Mouse (Mus musculus) thymus, adult 2 months (tissue): ENCODE results near the gene Ldlrad3. TPM values are rescaled to one million over a fixed set of nuclear protein-coding genes. Genes with fewer than 3 reads are reported as not detected.

Experiments
- DNase-seq: peaks from one replicate; pipeline ENCODE4 v3.0.0; 2021
- H3K27ac ChIP-seq: fragments of 200-500 bp; 2 replicates; pipeline ENCODE4 v1.5.1; 2012; ENCODE audit warnings: low read length, control low read depth; ENCODE audit not compliant: control insufficient read depth, insufficient read depth
- H3K27me3 ChIP-seq: fragments of 200-500 bp; 2 replicates; pipeline ENCODE4 v1.6.1; 2012; ENCODE audit warnings: mild to moderate bottlenecking, low read length, moderate library complexity, mixed read lengths; ENCODE audit not compliant: control insufficient read depth, insufficient read depth
- H3K36me3 ChIP-seq: fragments of 200-500 bp; 2 replicates; pipeline ENCODE4 v1.6.1; 2012; ENCODE audit warnings: mild to moderate bottlenecking, low read length, moderate library complexity; ENCODE audit not compliant: control insufficient read depth, insufficient read depth
- H3K4me1 ChIP-seq: fragments of 200-500 bp; replicated peaks from 2 replicates; pipeline ENCODE4 v1.6.1; 2012; ENCODE audit warnings: low read length; ENCODE audit not compliant: control insufficient read depth, insufficient read depth
- H3K4me3 ChIP-seq: fragments of 200-500 bp; 2 replicates; pipeline ENCODE4 v1.5.1; 2012; ENCODE audit warnings: mild to moderate bottlenecking, low read length, control low read depth, moderate library complexity; ENCODE audit not compliant: control insufficient read depth, insufficient read depth
- CTCF ChIP-seq: fragments of 200-500 bp; IDR thresholded peaks from 2 replicates; pipeline ENCODE4 v1.5.1; 2012; ENCODE audit warnings: mild to moderate bottlenecking, control low read depth, low read length, moderate library complexity, borderline replicate concordance; ENCODE audit not compliant: control insufficient read depth, poor library complexity, insufficient read depth; ENCODE audit errors: extremely low read depth
- POLR2A ChIP-seq: fragments of 200-500 bp; IDR thresholded peaks from 2 replicates; pipeline ENCODE4 v1.6.1; 2012; ENCODE audit warnings: mild to moderate bottlenecking, low read length, control low read depth, moderate library complexity; ENCODE audit not compliant: control insufficient read depth, poor library complexity, insufficient read depth; ENCODE audit errors: extremely low read depth
- WGBS: fragments of 180-500 bp; shearing (Covaris S2); methylation state at CpG from one replicate; pipeline ENCODE4 v1.1.7; 2018; 5-methylcytosine and 5-hydroxymethylcytosine counted together
- polyA plus RNA-seq: library from polyadenylated mRNA; depleted of rRNA; stranded (reverse); fragments of >200 nt; gene quantifications from 2 replicates; pipeline ENCODE4 v1.2.3, GENCODE M21; 2012

The Ldlrad3 gene
- polyA plus RNA-seq, 1 experiment = 12.9 TPM

DNA sequence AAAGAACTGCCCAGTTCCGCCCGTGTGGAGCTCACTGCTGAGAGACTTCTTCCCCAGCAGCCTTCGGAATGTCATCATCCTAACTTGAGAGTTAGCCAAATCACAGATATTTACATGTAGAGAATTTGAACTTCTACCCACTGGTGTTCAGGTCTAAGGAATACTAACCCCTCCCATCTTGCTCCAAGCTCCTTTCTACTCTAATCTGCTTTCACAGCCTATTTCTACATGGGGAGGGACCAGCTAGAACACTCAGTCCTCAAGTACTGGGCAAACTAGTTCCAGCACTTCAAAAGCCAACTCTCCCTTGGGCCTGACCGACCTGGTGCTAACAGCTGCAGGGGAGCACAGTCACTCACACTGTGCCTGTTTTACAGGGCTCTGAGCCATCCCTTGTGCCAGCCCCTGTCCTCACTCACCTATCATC, 44.0 kb downstream of the Ldlrad3 start:
- WGBS = 94% methylated on average over 4 of the region's 4 CpGs
- no peak for DNase-seq
- H3K27me3 ChIP-seq = no peaks in the 10 kb centered on the region
- TF ChIP-seq CTCF (no peak), POLR2A (no peak)
- H3K36me3 ChIP-seq = no peaks in the 10 kb centered on the region
- no peak overlapping the region for H3K4me3 ChIP-seq
- no peaks in the 10 kb centered on the region for H3K4me1 ChIP-seq
- no peak overlapping the region for H3K27ac ChIP-seq

DNA sequence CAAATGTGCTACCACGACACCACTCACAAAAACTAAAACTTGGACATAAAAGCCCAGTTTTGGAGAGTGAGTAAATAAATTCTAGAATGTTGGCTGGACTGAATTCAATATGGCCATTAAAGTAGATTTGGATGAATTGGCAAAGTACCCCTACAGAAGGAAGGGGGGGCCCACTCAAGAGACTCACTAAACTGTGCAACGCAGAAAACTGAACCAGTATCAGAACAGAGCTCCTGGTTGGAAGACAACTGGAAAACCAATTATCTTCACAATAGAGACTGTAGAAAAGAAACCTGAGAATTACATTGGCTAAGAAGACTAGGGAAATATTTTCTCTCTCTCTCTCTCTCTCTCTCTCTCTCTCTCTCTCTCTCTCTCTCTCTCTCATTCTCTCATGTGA, 45.0 kb downstream of the Ldlrad3 start:
- H3K36me3 ChIP-seq = no peaks in the 10 kb centered on the region
- H3K4me1 ChIP-seq = peaks cover 5% of the 10 kb centered on the region
- no peak for TF ChIP-seq CTCF
- TF ChIP-seq POLR2A = no peak
- H3K27me3 ChIP-seq = no peaks in the 10 kb centered on the region
- H3K27ac ChIP-seq = no peak overlapping the region
- WGBS = 92% methylated on average over 2 of the region's 2 CpGs
- no peak overlapping the region for H3K4me3 ChIP-seq
- no peak for DNase-seq

DNA sequence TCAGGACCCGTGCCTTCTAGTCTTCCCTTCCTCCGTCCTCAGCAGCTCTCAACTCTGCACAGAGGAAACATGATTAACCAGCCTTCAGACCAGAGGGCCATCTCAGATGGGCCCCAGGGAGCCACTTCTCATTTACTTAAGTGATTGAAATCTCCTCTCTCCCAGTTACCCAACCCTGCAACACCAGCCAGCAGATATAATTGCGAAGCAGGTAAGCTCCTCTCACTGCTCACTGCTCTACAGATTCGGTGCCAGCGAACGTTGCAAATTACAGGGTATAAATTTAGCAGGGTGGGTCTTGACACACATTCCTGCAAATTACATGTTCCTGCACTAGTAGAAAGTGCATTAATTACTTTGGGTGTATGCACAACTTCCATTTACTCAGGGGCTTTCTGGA, 48.3 kb downstream of the Ldlrad3 start:
- DNase-seq = no peak
- Histone ChIP-seq H3K27me3 (no peaks in the 10 kb centered on the region), H3K27ac (no peak overlapping the region), H3K4me1 (peaks cover 14% of the 10 kb centered on the region), H3K36me3 (no peaks in the 10 kb centered on the region), H3K4me3 (no peak overlapping the region)
- no peak for TF ChIP-seq POLR2A
- no peak for TF ChIP-seq CTCF
- WGBS = 86% methylated on average over 6 of the region's 6 CpGs

DNA sequence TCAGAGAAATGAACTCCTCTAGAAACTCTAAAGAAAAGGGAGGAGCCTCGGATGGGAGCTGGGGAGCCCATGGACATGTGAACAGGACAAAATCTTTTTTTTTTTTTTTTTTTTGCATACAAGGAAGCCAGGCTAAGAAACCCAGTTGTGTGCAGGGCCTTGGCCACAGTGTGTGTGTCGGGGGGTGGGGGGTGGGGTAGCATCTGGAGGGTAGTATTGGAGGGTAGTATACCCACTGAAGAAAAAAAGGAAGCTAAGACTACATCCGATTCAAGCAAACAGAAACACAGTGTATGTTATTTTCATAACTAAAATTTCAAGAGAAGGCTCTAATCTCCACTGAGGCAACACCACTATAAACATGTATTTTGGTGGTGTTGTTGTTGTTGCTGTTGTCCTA, 50.0 kb downstream of the Ldlrad3 start:
- 40% methylated on average over 3 of the region's 3 CpGs for WGBS
- peaks cover 14% of the 10 kb centered on the region for H3K4me1 ChIP-seq
- H3K27me3 ChIP-seq = no peaks in the 10 kb centered on the region
- no peak for TF ChIP-seq CTCF
- DNase-seq = no peak
- no peaks in the 10 kb centered on the region for H3K36me3 ChIP-seq
- no peak overlapping the region for H3K4me3 ChIP-seq
- peak overlapping the region; percentile 51; the same call in 1 of the 2 replicates for H3K27ac ChIP-seq

DNA sequence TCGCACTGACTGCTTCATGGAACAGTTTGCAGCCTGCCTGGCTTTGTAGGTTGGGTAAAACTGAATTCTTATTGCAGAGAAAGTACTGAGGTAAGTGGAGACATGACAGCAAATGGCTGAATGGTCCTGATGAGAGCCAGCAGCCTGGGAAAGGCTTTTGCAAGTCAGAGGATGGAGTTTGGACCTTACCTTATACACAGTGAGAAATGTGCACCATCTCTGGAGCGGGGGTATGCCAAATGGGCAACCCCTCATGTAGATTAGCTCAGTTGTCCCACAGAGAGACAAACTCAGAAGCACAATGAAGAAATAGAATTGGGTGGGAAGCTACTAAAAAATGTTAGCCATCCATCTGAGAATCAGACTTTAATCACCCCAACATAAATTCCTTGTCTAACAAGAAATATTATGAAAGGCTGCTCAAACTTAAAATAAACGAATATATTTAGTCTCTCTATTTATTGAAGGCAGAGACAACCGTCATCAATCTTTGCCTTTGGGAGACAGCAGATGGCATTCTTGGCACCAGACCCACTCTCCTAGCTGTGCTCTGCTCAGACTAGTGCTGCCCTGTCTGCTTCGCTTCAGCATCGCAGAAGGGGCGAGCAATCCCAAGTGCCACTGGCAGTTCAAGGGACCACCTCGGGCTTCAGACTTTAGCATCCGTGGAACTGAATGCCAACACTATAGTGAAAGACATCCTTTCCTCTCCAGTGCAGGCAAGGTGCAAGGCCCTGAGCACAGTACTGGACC, 51.5 kb downstream of the Ldlrad3 start:
- WGBS = 95% methylated on average over 9 of the region's 9 CpGs
- H3K4me3 ChIP-seq = no peak overlapping the region
- H3K36me3 ChIP-seq = no peaks in the 10 kb centered on the region
- peaks cover 14% of the 10 kb centered on the region for H3K4me1 ChIP-seq
- H3K27ac ChIP-seq = no peak overlapping the region
- no peak for DNase-seq
- TF ChIP-seq CTCF (no peak), POLR2A (no peak)
- no peaks in the 10 kb centered on the region for H3K27me3 ChIP-seq

DNA sequence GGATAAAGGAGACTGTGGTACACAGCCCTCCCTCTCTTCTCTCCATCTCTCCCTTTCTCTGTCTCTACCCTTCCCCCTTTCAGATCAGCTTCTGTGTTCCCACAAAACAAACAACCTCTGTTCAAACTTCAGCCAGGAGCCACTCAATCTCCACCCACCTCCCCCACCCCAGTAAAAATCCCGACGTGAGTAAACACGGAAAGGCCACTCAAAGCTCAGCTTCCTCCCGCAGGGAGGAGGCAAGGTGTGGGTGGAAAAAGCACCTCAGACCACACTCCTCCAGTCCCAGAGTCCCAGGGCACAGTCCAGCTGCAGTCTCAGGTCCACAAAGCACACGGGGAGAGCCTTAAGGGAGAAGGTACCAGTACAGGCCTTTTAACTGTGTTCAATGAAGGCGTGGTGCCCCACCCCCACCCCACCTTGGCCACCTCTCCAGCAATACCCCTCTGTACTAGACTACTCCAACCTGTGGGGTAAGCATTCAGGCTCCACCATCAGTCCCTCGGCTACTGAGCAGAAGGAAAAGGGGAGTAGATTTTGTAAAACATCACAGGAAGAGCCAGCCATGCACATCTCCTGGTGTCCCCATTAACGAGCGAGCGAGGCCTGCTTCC, 53.1 kb downstream of the Ldlrad3 start:
- no peaks in the 10 kb centered on the region for H3K36me3 ChIP-seq
- H3K4me3 ChIP-seq = no peak overlapping the region
- H3K27me3 ChIP-seq = no peaks in the 10 kb centered on the region
- H3K4me1 ChIP-seq = peaks cover 15% of the 10 kb centered on the region
- H3K27ac ChIP-seq = no peak overlapping the region
- 87% methylated on average over 10 of the region's 10 CpGs for WGBS
- no peak for DNase-seq
- TF ChIP-seq CTCF (no peak), POLR2A (no peak)
